Mouse (Mus musculus) G1E (cell line): ENCODE data around the gene Atp6v0a1. TPM values are rescaled to one million over a fixed set of nuclear protein-coding genes. Genes with fewer than 3 reads are reported as not detected.
A peak's percentile ranks its signal among the peaks of the same experiment; 100 is the strongest.
"Not testable (repeated sequence)": the region's sequence is repeated elsewhere in the genome, so short reads cannot be mapped to it uniquely, and the experiment has no call there.

Source experiments
- ATAC-seq: 2 replicates; pipeline ENCODE4 v1.8.0; 2016; ENCODE audit warnings: mild to moderate bottlenecking; ENCODE audit not compliant: insufficient number of reproducible peaks, poor library complexity, low FRiP score, severe bottlenecking; ENCODE audit errors: extremely low read depth
- DNase-seq: peaks from one replicate; pipeline ENCODE4 v3.0.0; 2012; ENCODE audit warnings: low spot score
- H3K27me3 ChIP-seq: 2 replicates; pipeline ENCODE4 v1.6.1; 2012; ENCODE audit warnings: mild to moderate bottlenecking, low read length, inconsistent platforms; ENCODE audit not compliant: insufficient read depth
- H3K36me3 ChIP-seq: replicated peaks from 2 replicates; pipeline ENCODE3; 2012; ENCODE audit warnings: mild to moderate bottlenecking, inconsistent platforms
- H3K4me1 ChIP-seq: 2 replicates; pipeline ENCODE4 v1.6.1; 2012; ENCODE audit warnings: low read depth, low read length, inconsistent platforms, mixed read lengths; ENCODE audit not compliant: insufficient read depth
- H3K4me3 ChIP-seq: 2 replicates; pipeline ENCODE4 v1.5.1; 2012; ENCODE audit warnings: low read depth, mild to moderate bottlenecking, inconsistent platforms, low read length, moderate library complexity, mixed read lengths
- H3K9me3 ChIP-seq: replicated peaks from 2 replicates; pipeline ENCODE4 v1.6.1; 2012; ENCODE audit warnings: inconsistent platforms
- CTCF ChIP-seq: IDR thresholded peaks from 2 replicates; pipeline ENCODE4 v1.5.1; 2012; ENCODE audit warnings: low read depth, low read length, inconsistent platforms, mixed read lengths
- GATA1 ChIP-seq: IDR thresholded peaks from 2 replicates; pipeline ENCODE4 v1.6.1; 2012; ENCODE audit warnings: borderline replicate concordance, low read length, inconsistent platforms, mixed read lengths
- GATA2 ChIP-seq: IDR thresholded peaks from 2 replicates; pipeline ENCODE4 v1.6.1; 2012; ENCODE audit warnings: low read depth, low read length, inconsistent platforms, borderline replicate concordance
- POLR2AphosphoS5 ChIP-seq: IDR thresholded peaks from 2 replicates; pipeline ENCODE4 v1.6.1; 2012; ENCODE audit warnings: low read depth, low read length, inconsistent platforms; ENCODE audit not compliant: insufficient replicate concordance
- TAL1 ChIP-seq: conservative IDR thresholded peaks from 2 replicates; pipeline ENCODE4 v1.6.1; 2012; ENCODE audit warnings: low read depth, low read length, inconsistent platforms, mixed read lengths
- polyA plus RNA-seq: library from polyadenylated mRNA; stranded (reverse); fragments of >175 nt; gene quantifications from 2 replicates; pipeline ENCODE4 v1.2.3, GENCODE M21; 2012
- total RNA-seq, 2 experiments: library from RNA; stranded (forward) in 1 of 2; stranded (reverse) in 1 of 2; fragments of 200-1000 nt in 1 of 2; fragments of >200 nt in 1 of 2; fragmentation: Nextera tagmentation in 1 of 2; gene quantifications; 2 replicates each; pipeline ENCODE4 v1.2.3; 2014 to 2017

Gene Atp6v0a1
- total and polyA plus RNA-seq, 3 experiments = 26.3 to 180 (median 77.6) TPM

GRCm38 (mm10) chr11:100996501-100996900, 12.8 kb upstream of the Atp6v0a1 start:
- no peak for TF ChIP-seq GATA2

GRCm38 (mm10) chr11:100998836-100999235, 10.4 kb upstream of the Atp6v0a1 start:
- Histone ChIP-seq H3K27me3 (peaks cover 40% of the 10 kb centered on the region), H3K4me1 (peaks cover 14% of the 10 kb centered on the region), H3K4me3 (no peak overlapping the region), H3K9me3 (no peaks in the 10 kb centered on the region), H3K36me3 (no peaks in the 10 kb centered on the region)
- DNase-seq = no peak
- ATAC-seq = no peak
- TF ChIP-seq TAL1 = no peak
- no peak for TF ChIP-seq GATA2
- TF ChIP-seq CTCF = no peak
- no peak for TF ChIP-seq POLR2AphosphoS5
- TF ChIP-seq GATA1 = no peak

More at GRCm38 (mm10) chr11:100996501-100996900, 12.8 kb upstream of the Atp6v0a1 start:
- ATAC-seq (no peak), DNase-seq (no peak)
- H3K4me1 ChIP-seq = peaks cover 13% of the 10 kb centered on the region
- peaks cover 43% of the 10 kb centered on the region for H3K27me3 ChIP-seq
- no peaks in the 10 kb centered on the region for H3K9me3 ChIP-seq
- no peak overlapping the region for H3K4me3 ChIP-seq
- no peaks in the 10 kb centered on the region for H3K36me3 ChIP-seq

GRCm38 (mm10) chr11:100999254-100999653, 10.0 kb upstream of the Atp6v0a1 start:
- TF ChIP-seq POLR2AphosphoS5 (no peak), CTCF (no peak), GATA2 (no peak), TAL1 (no peak), GATA1 (no peak)
- DNase-seq (no peak), ATAC-seq (no peak)
- Histone ChIP-seq H3K4me3 (no peak overlapping the region), H3K4me1 (peaks cover 14% of the 10 kb centered on the region), H3K36me3 (no peaks in the 10 kb centered on the region), H3K9me3 (no peaks in the 10 kb centered on the region), H3K27me3 (peaks cover 40% of the 10 kb centered on the region)

- H3K4me3 ChIP-seq, ATAC-seq, H3K9me3 ChIP-seq, H3K36me3 ChIP-seq, DNase-seq: not testable (repeated sequence)
- peaks cover 38% of the 10 kb centered on the region for H3K27me3 ChIP-seq
- H3K4me1 ChIP-seq = peaks cover 14% of the 10 kb centered on the region
Measured at GRCm38 (mm10) chr11:101001875-101002552, 7.2 kb upstream of the Atp6v0a1 start.

- H3K9me3 ChIP-seq = no peaks in the 10 kb centered on the region
- H3K27me3 ChIP-seq = peaks cover 31% of the 10 kb centered on the region
- TF ChIP-seq GATA2 (no peak), TAL1 (no peak), GATA1 (no peak), POLR2AphosphoS5 (no peak), CTCF (no peak)
- H3K4me3 ChIP-seq = no peak overlapping the region
- DNase-seq (no peak), ATAC-seq (no peak)
- H3K4me1 ChIP-seq = peaks cover 16% of the 10 kb centered on the region
- no peaks in the 10 kb centered on the region for H3K36me3 ChIP-seq
Measured at GRCm38 (mm10) chr11:101003025-101003685, 6.1 kb upstream of the Atp6v0a1 start.

- Histone ChIP-seq H3K36me3 (peaks cover 16% of the 10 kb centered on the region), H3K9me3 (no peaks in the 10 kb centered on the region), H3K4me3 (peak overlapping the region; percentile 75), H3K27me3 (peaks cover 5% of the 10 kb centered on the region), H3K4me1 (peaks cover 43% of the 10 kb centered on the region)
- TF ChIP-seq CTCF (no peak), GATA1 (no peak), POLR2AphosphoS5 (no peak), GATA2 (no peak), TAL1 (no peak)
- peak; percentile 31 for ATAC-seq
- DNase-seq = peak; percentile 26
Measured at GRCm38 (mm10) chr11:101008206-101009045, 826 bp upstream of the Atp6v0a1 start.
